Mouse (Mus musculus) megakaryocyte, embryonic 14.5 days (primary cell): ENCODE measurements around the gene Phlda3.

Experiments used
- FLI1 ChIP-seq: IDR thresholded peaks from 2 replicates; pipeline ENCODE4 v1.6.1; 2012; ENCODE audit warnings: low read length, inconsistent platforms, mixed read lengths
- GATA1 ChIP-seq: IDR thresholded peaks from 3 replicates; pipeline ENCODE4 v1.6.1; 2012; ENCODE audit warnings: mixed read lengths, low read length, inconsistent platforms, borderline replicate concordance

- TF ChIP-seq GATA1, result no peak
- TF ChIP-seq FLI1, result no peak
Measured at GRCm38 (mm10) chr1:135798492-135798891, 32.6 kb downstream of the Phlda3 start.
